Mouse (Mus musculus) layer of hippocampus, adult 6 months (tissue): ENCODE results near the gene Arid5b. TPM values are rescaled to one million over a fixed set of nuclear protein-coding genes. Genes with fewer than 3 reads are reported as not detected.

Source experiments
- long read RNA-seq, 2 experiments: library from polyadenylated mRNA; unstranded; transcript quantifications; one replicate each; pipeline ENCODE4 v2.0.0; 2019 to 2020
- polyA plus RNA-seq: library from polyadenylated mRNA; unstranded; fragments of <200 nt; fragmentation: Nextera tagmentation; gene quantifications from 2 replicates; pipeline ENCODE4 v1.2.3, GENCODE M21; 2021

The Arid5b gene
- polyA plus RNA-seq, result 6.8 and 7.5 TPM in 2 replicates
- long read RNA-seq, experiment 1, partial matches to known transcripts, result 11 of 17 reads
- long read RNA-seq, experiment 1, other reads (novel, unspliced or antisense), result 6 of 17 reads
- long read RNA-seq, experiment 2, partial matches to known transcripts, result 9 of 20 reads
- long read RNA-seq, experiment 2, other reads (novel, unspliced or antisense), result 11 of 20 reads

GRCm38 (mm10) chr10:68278632-68279361 lies at the start of gene Arid5b:
Gene Arid5b (minus strand): TSS chr10:68278740.

